Mouse (Mus musculus) CH12.LX (cell line): ENCODE data around the gene Hrh2.

ENCODE experiments used
- CHD2 ChIP-seq: IDR thresholded peaks from 2 replicates; pipeline ENCODE4 v1.6.1; 2011; ENCODE audit warnings: low read length, improper control_type of control experiment
- CTCF ChIP-seq, 2 experiments: IDR thresholded peaks in 1 of 2; conservative IDR thresholded peaks in 1 of 2; 2 replicates each; pipeline ENCODE4 v1.5.1; 2011 to 2012; ENCODE audit warnings: low read depth in 2 of 2, low read length in 2 of 2, improper control_type of control experiment in 1 of 2, inconsistent platforms in 1 of 2, mild to moderate bottlenecking in 1 of 2, moderate library complexity in 1 of 2
- E2F4 ChIP-seq: IDR thresholded peaks from 2 replicates; pipeline ENCODE4 v1.6.1; 2011; ENCODE audit warnings: low read depth, low read length, improper control_type of control experiment; ENCODE audit not compliant: insufficient replicate concordance
- EP300 ChIP-seq: IDR thresholded peaks from 2 replicates; pipeline ENCODE4 v1.6.1; 2011; ENCODE audit warnings: low read length, improper control_type of control experiment
- JUND ChIP-seq: conservative IDR thresholded peaks from 2 replicates; pipeline ENCODE4 v1.6.1; 2011; ENCODE audit warnings: low read depth, low read length, improper control_type of control experiment
- MAX ChIP-seq: IDR thresholded peaks from 2 replicates; pipeline ENCODE4 v1.6.1; 2011; ENCODE audit warnings: low read length, improper control_type of control experiment
- MEF2A ChIP-seq: IDR thresholded peaks from 2 replicates; pipeline ENCODE4 v1.6.1; 2014; ENCODE audit warnings: low read depth, mild to moderate bottlenecking, inconsistent platforms, low read length, improper control_type of control experiment, borderline replicate concordance
- NELFE ChIP-seq: IDR thresholded peaks from 2 replicates; pipeline ENCODE4 v1.6.1; 2011; ENCODE audit warnings: low read depth, low read length, improper control_type of control experiment
- NRF1 ChIP-seq: IDR thresholded peaks from 2 replicates; pipeline ENCODE4 v1.6.1; 2014; ENCODE audit warnings: low read depth, mild to moderate bottlenecking, inconsistent platforms, low read length, improper control_type of control experiment, moderate library complexity
- POLR2A ChIP-seq: IDR thresholded peaks from 2 replicates; pipeline ENCODE4 v1.6.1; 2011; ENCODE audit warnings: low read depth, mild to moderate bottlenecking, improper control_type of control experiment, low read length
- RAD21 ChIP-seq: IDR thresholded peaks from 2 replicates; pipeline ENCODE4 v1.6.1; 2011; ENCODE audit warnings: low read depth, mild to moderate bottlenecking, low read length, improper control_type of control experiment, moderate library complexity
- TBP ChIP-seq: conservative IDR thresholded peaks from 2 replicates; pipeline ENCODE4 v1.6.1; 2011; ENCODE audit warnings: low read depth, low read length, improper control_type of control experiment
- ZKSCAN1 ChIP-seq: IDR thresholded peaks from 2 replicates; pipeline ENCODE4 v1.6.1; 2012; ENCODE audit warnings: low read depth, inconsistent platforms, low read length, improper control_type of control experiment, borderline replicate concordance

DNA sequence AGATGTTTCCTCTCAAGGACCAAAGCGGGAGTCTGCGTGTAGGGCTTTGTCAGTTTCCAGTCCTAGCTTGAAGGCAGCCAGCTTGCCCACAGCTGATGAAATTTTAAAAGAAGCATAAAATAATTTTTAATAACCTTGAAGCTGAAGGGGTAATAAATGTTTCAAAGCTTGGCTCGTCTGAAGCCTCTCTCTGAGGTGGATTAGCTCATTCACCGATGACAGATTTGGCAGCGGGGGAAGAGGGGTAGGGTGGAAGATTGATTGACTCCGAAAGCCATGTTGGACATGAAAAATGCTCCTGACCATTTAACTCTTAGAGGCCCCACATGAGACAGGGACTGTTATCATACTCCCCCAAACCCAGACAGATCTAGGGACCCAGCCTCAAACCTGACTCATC, 71.7 kb downstream of the Hrh2 start:
- TF ChIP-seq MAX = no peak
- TF ChIP-seq POLR2A = no peak
- TF ChIP-seq MEF2A = no peak
- TF ChIP-seq NELFE = no peak
- TF ChIP-seq EP300 = no peak
- no peak for TF ChIP-seq CTCF (conservative IDR thresholded peaks at IDR 0.05 in 1 of 2, IDR thresholded peaks at IDR 0.05 in 1 of 2; ENCODE audit: low read depth in 2 of 2, low read length in 2 of 2)
- TF ChIP-seq CHD2 = no peak
- TF ChIP-seq JUND = no peak
- TF ChIP-seq ZKSCAN1 = no peak
- no peak for TF ChIP-seq NRF1
- TF ChIP-seq RAD21 = no peak
- TF ChIP-seq E2F4 = no peak
- no peak for TF ChIP-seq TBP
